Mouse (Mus musculus) midbrain, embryonic 12.5 days (tissue): Measurements from ENCODE around the gene Pip5k1c. TPM values are rescaled to one million over a fixed set of nuclear protein-coding genes. Genes with fewer than 3 reads are reported as not detected.
A peak's percentile ranks its signal among the peaks of the same experiment; 100 is the strongest.

Source experiments
- ATAC-seq: fragments of 200-750 bp; cut with Nextera tagmentation; 2 replicates; pipeline ENCODE4 v1.8.0; 2017; ENCODE audit warnings: low read depth, moderate TSS enrichment, moderate library complexity; ENCODE audit not compliant: low FRiP score
- H3K27ac ChIP-seq: fragments of 300-500 bp; sonication (generic); replicated peaks from 2 replicates; pipeline ENCODE4 v1.5.1; 2016; ENCODE audit warnings: mild to moderate bottlenecking
- H3K27me3 ChIP-seq: fragments of 300-500 bp; sonication (generic); 2 replicates; pipeline ENCODE4 v1.6.1; 2016; ENCODE audit warnings: mild to moderate bottlenecking
- H3K36me3 ChIP-seq: fragments of 300-500 bp; sonication (generic); 2 replicates; pipeline ENCODE4 v1.6.1; 2016
- H3K4me1 ChIP-seq: fragments of 300-500 bp; sonication (generic); 2 replicates; pipeline ENCODE4 v1.6.1; 2016
- H3K4me2 ChIP-seq: fragments of 300-500 bp; sonication (generic); replicated peaks from 2 replicates; pipeline ENCODE4 v1.6.1; 2016; ENCODE audit warnings: mild to moderate bottlenecking, moderate library complexity
- H3K4me3 ChIP-seq: fragments of 300-500 bp; sonication (generic); 2 replicates; pipeline ENCODE4 v1.5.1; 2016; ENCODE audit warnings: mild to moderate bottlenecking
- H3K9ac ChIP-seq: fragments of 300-500 bp; sonication (generic); replicated peaks from 2 replicates; pipeline ENCODE4 v1.6.1; 2016; ENCODE audit warnings: mild to moderate bottlenecking, moderate library complexity
- H3K9me3 ChIP-seq: fragments of 300-500 bp; sonication (generic); 2 replicates; pipeline ENCODE4 v1.6.1; 2016; ENCODE audit warnings: mild to moderate bottlenecking
- WGBS: fragments of 180-500 bp; shearing (Covaris S2); methylation state at CpG from one replicate; pipeline ENCODE4 v1.1.7; 2016; 5-methylcytosine and 5-hydroxymethylcytosine counted together
- polyA plus RNA-seq: library from polyadenylated mRNA; unstranded; fragments of >200 nt; fragmentation: Nextera tagmentation; extraction: Ambion mirVana; gene quantifications from 2 replicates; pipeline ENCODE4 v1.2.1, GENCODE M21; 2016

Pip5k1c gene
- polyA plus RNA-seq, 1 experiment from 2014 or later, result 89.9 TPM

- WGBS, result 92% methylated on average over 14 of the region's 14 CpGs
- H3K27ac ChIP-seq, result no peak overlapping the region
- H3K36me3 ChIP-seq, result peaks cover 51% of the 10 kb centered on the region
- ATAC-seq, result 0 out of 2 replicates have a peak, but pooled peaks have one; percentile 24
- no peak overlapping the region for H3K4me3 ChIP-seq
- H3K4me1 ChIP-seq, result peaks cover 23% of the 10 kb centered on the region; the same call in 1 of the 2 replicates
- H3K4me2 ChIP-seq, result no peak overlapping the region
- H3K27me3 ChIP-seq, result no peaks in the 10 kb centered on the region
- H3K9ac ChIP-seq, result no peak overlapping the region
- no peaks in the 10 kb centered on the region for H3K9me3 ChIP-seq
Measured at GRCm38 (mm10) chr10:81305663-81306062, 12.9 kb downstream of the Pip5k1c start.

- Histone ChIP-seq H3K27me3 (no peaks in the 10 kb centered on the region), H3K4me2 (no peak overlapping the region), H3K4me3 (no peak overlapping the region), H3K27ac (no peak overlapping the region), H3K36me3 (peaks cover 57% of the 10 kb centered on the region), H3K9me3 (no peaks in the 10 kb centered on the region), H3K4me1 (peaks cover 20% of the 10 kb centered on the region; the same call in 1 of the 2 replicates), H3K9ac (no peak overlapping the region)
- WGBS, result 98% methylated on average over 12 of the region's 12 CpGs
- no peak for ATAC-seq
Measured at GRCm38 (mm10) chr10:81306173-81306668, 13.5 kb downstream of the Pip5k1c start.

GRCm38 (mm10) chr10:81306837-81307682 is 14.3 kb downstream of the Pip5k1c start:
- Histone ChIP-seq H3K36me3 (peaks cover 65% of the 10 kb centered on the region), H3K4me3 (no peak overlapping the region), H3K27me3 (no peaks in the 10 kb centered on the region), H3K9ac (no peak overlapping the region), H3K4me2 (no peak overlapping the region), H3K9me3 (no peaks in the 10 kb centered on the region), H3K27ac (no peak overlapping the region), H3K4me1 (peaks cover 17% of the 10 kb centered on the region; the same call in 1 of the 2 replicates)
- ATAC-seq, result no peak
- 94% methylated on average over 21 of the region's 21 CpGs for WGBS

GRCm38 (mm10) chr10:81309571-81309970 is 16.8 kb downstream of the Pip5k1c start:
- WGBS, result 92% methylated on average over 5 of the region's 5 CpGs
- Histone ChIP-seq H3K4me1 (0 out of 2 replicates have a peak, but pooled peaks cover 2% of the 10 kb centered on the region), H3K27ac (no peak overlapping the region), H3K9ac (no peak overlapping the region), H3K4me2 (no peak overlapping the region), H3K9me3 (no peaks in the 10 kb centered on the region), H3K27me3 (no peaks in the 10 kb centered on the region), H3K36me3 (peaks cover 90% of the 10 kb centered on the region), H3K4me3 (no peak overlapping the region)
- ATAC-seq, result no peak

GRCm38 (mm10) chr10:81313581-81313980 is 20.8 kb downstream of the Pip5k1c start:
- peaks cover 12% of the 10 kb centered on the region for H3K4me1 ChIP-seq
- peaks cover 98% of the 10 kb centered on the region for H3K36me3 ChIP-seq
- no peak overlapping the region for H3K9ac ChIP-seq
- no peak overlapping the region for H3K4me2 ChIP-seq
- H3K9me3 ChIP-seq, result no peaks in the 10 kb centered on the region
- ATAC-seq, result no peak
- H3K27ac ChIP-seq, result no peak overlapping the region
- H3K4me3 ChIP-seq, result no peak overlapping the region
- WGBS, result 96% methylated on average over 13 of the region's 13 CpGs
- peaks cover 11% of the 10 kb centered on the region for H3K27me3 ChIP-seq

- peaks cover 18% of the 10 kb centered on the region for H3K4me1 ChIP-seq
- 81% methylated on average over 7 of the region's 7 CpGs for WGBS
- no peaks in the 10 kb centered on the region for H3K9me3 ChIP-seq
- H3K27ac ChIP-seq, result no peak overlapping the region
- H3K9ac ChIP-seq, result no peak overlapping the region
- peaks cover 11% of the 10 kb centered on the region for H3K27me3 ChIP-seq
- peaks cover 94% of the 10 kb centered on the region for H3K36me3 ChIP-seq
- no peak overlapping the region for H3K4me2 ChIP-seq
- no peak for ATAC-seq
- no peak overlapping the region for H3K4me3 ChIP-seq
Measured at GRCm38 (mm10) chr10:81314201-81314600, 21.4 kb downstream of the Pip5k1c start.

GRCm38 (mm10) chr10:81315587-81315986 is 22.8 kb downstream of the Pip5k1c start:
- Histone ChIP-seq H3K4me2 (no peak overlapping the region), H3K9me3 (no peaks in the 10 kb centered on the region), H3K4me3 (no peak overlapping the region), H3K27me3 (peaks cover 11% of the 10 kb centered on the region), H3K36me3 (peaks cover 80% of the 10 kb centered on the region), H3K27ac (no peak overlapping the region), H3K4me1 (peaks cover 26% of the 10 kb centered on the region), H3K9ac (no peak overlapping the region)
- 88% methylated on average over 16 of the region's 16 CpGs for WGBS
- ATAC-seq, result no peak

- no peaks in the 10 kb centered on the region for H3K9me3 ChIP-seq
- peak overlapping the region; percentile 29 for H3K4me2 ChIP-seq
- no peak for ATAC-seq
- H3K27ac ChIP-seq, result 0 out of 2 replicates have a peak overlapping the region, but pooled peaks have one; percentile 3
- peak overlapping the region; percentile 46 for H3K9ac ChIP-seq
- no peak overlapping the region for H3K4me3 ChIP-seq
- H3K36me3 ChIP-seq, result peaks cover 71% of the 10 kb centered on the region
- H3K27me3 ChIP-seq, result peaks cover 11% of the 10 kb centered on the region
- WGBS, result 33% methylated on average over 15 of the region's 16 CpGs
- H3K4me1 ChIP-seq, result peaks cover 27% of the 10 kb centered on the region
Measured at GRCm38 (mm10) chr10:81316338-81317060, 23.7 kb downstream of the Pip5k1c start.

- Histone ChIP-seq H3K9ac (peak overlapping the region; percentile 46), H3K4me1 (peaks cover 35% of the 10 kb centered on the region), H3K27me3 (peaks cover 11% of the 10 kb centered on the region), H3K27ac (no peak overlapping the region), H3K9me3 (no peaks in the 10 kb centered on the region), H3K4me3 (no peak overlapping the region), H3K36me3 (peaks cover 64% of the 10 kb centered on the region), H3K4me2 (peak overlapping the region; percentile 29)
- no peak for ATAC-seq
- WGBS, result 12% methylated on average over 19 of the region's 20 CpGs
Measured at GRCm38 (mm10) chr10:81317273-81317672, 24.5 kb downstream of the Pip5k1c start.

GRCm38 (mm10) chr10:81318589-81319329 is 26.0 kb downstream of the Pip5k1c start:
- H3K9me3 ChIP-seq, result no peaks in the 10 kb centered on the region
- H3K4me1 ChIP-seq, result peaks cover 38% of the 10 kb centered on the region
- peaks cover 11% of the 10 kb centered on the region for H3K27me3 ChIP-seq
- peaks cover 64% of the 10 kb centered on the region for H3K36me3 ChIP-seq
- peak overlapping the region; percentile 61; the same call in 1 of the 2 replicates for H3K9ac ChIP-seq
- WGBS, result 94% methylated on average over 13 of the region's 13 CpGs
- ATAC-seq, result no peak
- H3K4me3 ChIP-seq, result peak overlapping the region; percentile 96; the same call in 1 of the 2 replicates
- no peak overlapping the region; the same call in 1 of the 2 replicates for H3K27ac ChIP-seq
- peak overlapping the region; percentile 70 for H3K4me2 ChIP-seq

- no peaks in the 10 kb centered on the region for H3K9me3 ChIP-seq
- H3K9ac ChIP-seq, result peak overlapping the region; percentile 61
- H3K27ac ChIP-seq, result peak overlapping the region; percentile 85
- H3K4me2 ChIP-seq, result peak overlapping the region; percentile 70
- peaks cover 64% of the 10 kb centered on the region for H3K36me3 ChIP-seq
- WGBS, result 38% methylated on average over 8 of the region's 8 CpGs
- H3K27me3 ChIP-seq, result peaks cover 11% of the 10 kb centered on the region
- H3K4me1 ChIP-seq, result peaks cover 38% of the 10 kb centered on the region
- H3K4me3 ChIP-seq, result peak overlapping the region; percentile 96
- ATAC-seq, result no peak
Measured at GRCm38 (mm10) chr10:81319330-81319699, 26.6 kb downstream of the Pip5k1c start.
